ENCODE assay signal across 9 mouse cellular contexts in genomic region chr8:110619919-110620318, GRCm38 (mm10). TPM values are rescaled to one million over a fixed set of nuclear protein-coding genes. Genes with fewer than 3 reads are reported as not detected.
DNase-seq lines count a peak whose midpoint lies in the region; ATAC-seq and TF ChIP-seq lines count a peak whose summit lies in the region.
"Had no signal": no experiment of that assay in that cellular context is flagged by ENCODE, and none has a peak within 500 bp of the region (broad histone marks: within the 10 kb centered on the region; RNA-seq: fewer than 3 reads in every experiment).

No protein-coding gene starts in this region.

- peaks cover 17% of the 10 kb centered on the region for H3K4me1 ChIP-seq in heart, embryonic 15.5 days (replicated peaks)
- peaks cover 0 to 9% of the 10 kb centered on the region in 2 experiments; a peak in 2 of 4 replicates for H3K4me1 ChIP-seq in ES-E14 (ENCODE audit: control insufficient read depth in 2 of 2, insufficient read depth in 2 of 2, low read length in 2 of 2, poor library complexity in 1 of 2)
- H3K4me1 ChIP-seq in forebrain, postnatal 0 days (ENCODE audit: insufficient read depth) = peaks cover 9% of the 10 kb centered on the region

- TF ChIP-seq CTCF in forebrain, postnatal 0 days (IDR thresholded peaks at IDR 0.05; ENCODE audit: low read depth) = peak; percentile 43

- H3K4me3 ChIP-seq in heart, embryonic 15.5 days = peak overlapping the region; percentile 83; the same call in 1 of the 2 replicates
- 0 out of 4 replicates have a peak overlapping the region, but pooled peaks of 1 of the 2 experiments have one; percentile 83 for H3K4me3 ChIP-seq in ES-E14 (ENCODE audit: insufficient read depth in 1 of 2, low read depth in 1 of 2, low read length in 2 of 2, poor library complexity in 1 of 2, severe bottlenecking in 1 of 2)
- H3K4me3 ChIP-seq in forebrain, postnatal 0 days (ENCODE audit: low read depth, low read length) = no peak overlapping the region
- peak overlapping the region; percentile 89 for H3K4me3 ChIP-seq in macrophage (ENCODE audit: inconsistent target)

- peak overlapping the region; percentile 91 for H3K4me2 ChIP-seq in heart, embryonic 15.5 days
- peak overlapping the region; percentile 78 for H3K4me2 ChIP-seq in forebrain, postnatal 0 days (ENCODE audit: low read depth)

- DNase-seq in heart, postnatal 4 days = no peak
- no peak for DNase-seq in ES-E14 (ENCODE audit: low read depth, low spot score)
- no peak for DNase-seq in forebrain, postnatal 0 days
- DNase-seq in adrenal gland, postnatal 25 days = no peak
- no peak for DNase-seq in left cerebral cortex, postnatal 4 days
- no peak for DNase-seq in kidney, postnatal 25 days
- DNase-seq: gastrocnemius, postnatal 14 days had no signal

- H3K27me3 ChIP-seq in heart, embryonic 15.5 days = peaks cover 15% of the 10 kb centered on the region
- no peaks in the 10 kb centered on the region for H3K27me3 ChIP-seq in forebrain, postnatal 0 days (ENCODE audit: insufficient read depth, low read length)

- no peaks in the 10 kb centered on the region for H3K9me3 ChIP-seq in heart, embryonic 15.5 days (replicated peaks)
- no peaks in the 10 kb centered on the region for H3K9me3 ChIP-seq in ES-E14 (ENCODE audit: control insufficient read depth, insufficient read depth, low read depth, low read length)
- no peaks in the 10 kb centered on the region for H3K9me3 ChIP-seq in forebrain, postnatal 0 days (ENCODE audit: low read length)

- no peaks in the 10 kb centered on the region for H3K36me3 ChIP-seq in heart, embryonic 15.5 days
- H3K36me3 ChIP-seq in ES-E14 (ENCODE audit: control insufficient read depth, insufficient read depth, low read length, poor library complexity, severe bottlenecking) (peaks cover 6% of the 10 kb centered on the region; the same call in 1 of the 2 replicates), macrophage (ENCODE audit: inconsistent target) (no peaks in the 10 kb centered on the region)
- H3K36me3 ChIP-seq in forebrain, postnatal 0 days (ENCODE audit: insufficient read depth) = no peaks in the 10 kb centered on the region

- no peak overlapping the region for H3K9ac ChIP-seq in heart, embryonic 15.5 days
- no peak overlapping the region for H3K9ac ChIP-seq in ES-E14 (ENCODE audit: insufficient read depth, low read depth, low read length, poor library complexity, severe bottlenecking)
- no peak overlapping the region for H3K9ac ChIP-seq in forebrain, postnatal 0 days

- peaks cover 62% of the 10 kb centered on the region for H3K79me2 ChIP-seq in macrophage (ENCODE audit: inconsistent target)

- in situ Hi-C loops in ES-E14 (cut with MboI; ENCODE audit: low sequenced_read_pairs in 2 of 2, unreplicated experiment in 2 of 2) = no loop called here

- H3K27ac ChIP-seq in heart, embryonic 15.5 days = no peak overlapping the region
- H3K27ac ChIP-seq in ES-E14 (ENCODE audit: insufficient read depth, low read depth, low read length, poor library complexity, severe bottlenecking) (no peak overlapping the region), macrophage (peak overlapping the region; percentile 88)
- H3K27ac ChIP-seq in forebrain, postnatal 0 days (ENCODE audit: low read depth, low read length) = no peak overlapping the region

- 85% methylated on average over 5 of the region's 5 CpGs for WGBS in heart, embryonic 15.5 days
- 89% methylated on average over 5 of the region's 5 CpGs for WGBS in forebrain, postnatal 0 days
- 79% methylated on average over 5 of the region's 5 CpGs for WGBS in macrophage (ENCODE audit: missing documents)

- intact Hi-C loops in left cerebral cortex, postnatal 4 days (cut with DNase I) = loop anchor here (10.0 kb wide), 1 partner anchor 455 kb away; the partner anchor contains the start of gene Calb2

- ATAC-seq in heart, embryonic 15.5 days (replicated peaks; ENCODE audit: insufficient number of reproducible peaks, insufficient read depth, low FRiP score, low read depth) = no peak
- no peak for ATAC-seq in forebrain, postnatal 0 days

TF ChIP-seq in ES-E14, 5 proteins besides CTCF, POLR2A, EP300 and RAD21:
- TF ChIP-seq ZNF384 (IDR thresholded peaks at IDR 0.05; ENCODE audit: low read depth, low read length) (peak; percentile 94), HCFC1 (IDR thresholded peaks at IDR 0.05; ENCODE audit: borderline replicate concordance, insufficient read depth, low read length) (no peak), ZC3H11A (IDR thresholded peaks at IDR 0.05; ENCODE audit: borderline replicate concordance, low read depth, low read length) (no peak), CHD2 (IDR thresholded peaks at IDR 0.05; ENCODE audit: low read depth, low read length) (no peak)

RNA-seq across cellular contexts. Expression of gene Vac14, which starts 1.5 kb away (rescaled TPM):
- polyA plus RNA-seq in heart, embryonic 15.5 days (2015; fragmentation: Nextera tagmentation; extraction: Ambion mirVana) = 12.6 and 17.5 TPM in 2 replicates
- 10 to 100 TPM; 26.7 to 28.1 TPM for total RNA-seq in heart, postnatal 4 days (2021)
- total RNA-seq in ES-E14 (2012; rRNA removed) = 33.1 and 40.3 TPM in 2 replicates
- total RNA-seq in forebrain, postnatal 0 days (2014; rRNA removed) = 30.6 and 36.1 TPM in 2 replicates
- 27.6 and 28.1 TPM in 2 replicates for polyA plus RNA-seq in forebrain, postnatal 0 days (2015; fragmentation: Nextera tagmentation; extraction: Ambion mirVana)
- 100 to 1,000 TPM in 16 of 26 experiments, 10 to 100 TPM in 10; 48.5 to 157 (median 113) TPM for total RNA-seq in macrophage (2018; cell fraction: chromatin; rRNA removed)
- total RNA-seq in macrophage (2018; cell fraction: cytosol; rRNA removed) = 10 to 100 TPM; 41.8 to 64.1 (median 53.3) TPM
- total RNA-seq in macrophage (2018; cell fraction: nucleus; rRNA removed) = 100 to 1,000 TPM in 4 of 26 experiments, 10 to 100 TPM in 22; 40.5 to 122 (median 75.3) TPM
- 47.9 to 60.1 TPM (median 56.8 TPM) in 3 replicates for polyA plus RNA-seq in macrophage (2018)
- total RNA-seq in adrenal gland, postnatal 25 days (2021) = 34.3 and 35.4 TPM in 2 replicates
- 10 to 100 TPM; 47.3 to 49.0 TPM for total RNA-seq in left cerebral cortex, postnatal 4 days (2021)
